Mouse (Mus musculus): Measurements from ENCODE around the gene Cic.
A peak's percentile ranks its signal among the peaks of the same experiment; 100 is the strongest.

The Cic gene

DNA sequence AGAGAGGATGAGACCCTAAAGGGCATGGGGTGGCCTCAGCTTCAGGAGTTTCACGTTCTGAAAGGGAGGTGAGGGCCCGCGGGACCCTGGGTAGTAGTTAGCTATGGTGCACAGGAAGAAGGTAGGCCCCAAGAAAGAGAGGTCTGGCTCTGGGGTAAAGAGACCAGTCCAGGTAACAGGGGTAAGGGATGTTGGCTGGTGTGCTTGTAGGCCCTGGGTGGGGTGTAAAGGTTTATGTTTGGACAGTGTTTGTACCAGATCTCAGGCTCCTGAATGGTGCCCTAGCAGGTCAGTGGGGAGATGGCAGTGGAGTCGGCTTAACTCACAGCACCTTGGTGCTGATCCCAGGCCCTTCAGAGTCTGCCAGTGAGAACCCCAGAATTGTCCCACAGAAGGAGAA, 1.5 kb downstream of the Cic start:
- no peak for DNase-seq (ENCODE audit: low spot score in 2 of 2)

DNA sequence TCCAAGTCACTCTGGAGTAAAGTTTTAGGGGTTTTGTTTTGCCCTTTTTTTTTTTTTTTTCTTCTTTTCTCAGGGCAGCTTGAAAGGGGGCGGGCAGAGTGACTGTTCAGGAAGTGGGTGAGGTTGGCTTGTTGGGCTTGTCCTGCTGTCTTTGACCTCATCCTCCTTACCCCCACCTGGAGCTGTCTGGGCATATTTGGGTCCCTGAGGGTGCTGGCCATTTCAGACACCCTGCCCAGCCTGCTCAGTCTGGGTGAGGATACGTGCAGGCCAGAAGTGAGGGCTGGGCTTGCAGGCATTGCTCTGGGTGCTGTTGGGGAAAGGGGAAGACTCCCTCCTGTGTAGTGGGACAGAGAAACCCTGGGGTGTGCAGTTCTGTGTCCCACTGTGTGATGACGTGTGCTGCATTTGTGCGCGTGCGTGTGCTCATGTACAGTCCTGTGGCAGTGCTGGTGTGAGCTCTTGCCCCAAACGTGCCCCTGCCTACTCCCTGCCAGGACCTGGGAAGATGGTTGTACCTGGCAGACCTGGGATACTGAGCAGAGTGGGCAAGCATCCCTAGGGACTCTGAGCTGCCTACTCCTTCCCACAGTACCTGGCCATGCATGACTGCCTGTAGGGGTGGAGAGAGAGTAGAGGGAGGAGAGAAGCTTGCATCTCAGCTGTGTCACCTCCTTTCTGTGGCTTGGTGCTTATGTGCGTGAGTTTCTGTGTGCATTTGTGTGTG, 2.2 kb downstream of the Cic start:
- no peak for DNase-seq (ENCODE audit: low spot score in 2 of 2)

DNA sequence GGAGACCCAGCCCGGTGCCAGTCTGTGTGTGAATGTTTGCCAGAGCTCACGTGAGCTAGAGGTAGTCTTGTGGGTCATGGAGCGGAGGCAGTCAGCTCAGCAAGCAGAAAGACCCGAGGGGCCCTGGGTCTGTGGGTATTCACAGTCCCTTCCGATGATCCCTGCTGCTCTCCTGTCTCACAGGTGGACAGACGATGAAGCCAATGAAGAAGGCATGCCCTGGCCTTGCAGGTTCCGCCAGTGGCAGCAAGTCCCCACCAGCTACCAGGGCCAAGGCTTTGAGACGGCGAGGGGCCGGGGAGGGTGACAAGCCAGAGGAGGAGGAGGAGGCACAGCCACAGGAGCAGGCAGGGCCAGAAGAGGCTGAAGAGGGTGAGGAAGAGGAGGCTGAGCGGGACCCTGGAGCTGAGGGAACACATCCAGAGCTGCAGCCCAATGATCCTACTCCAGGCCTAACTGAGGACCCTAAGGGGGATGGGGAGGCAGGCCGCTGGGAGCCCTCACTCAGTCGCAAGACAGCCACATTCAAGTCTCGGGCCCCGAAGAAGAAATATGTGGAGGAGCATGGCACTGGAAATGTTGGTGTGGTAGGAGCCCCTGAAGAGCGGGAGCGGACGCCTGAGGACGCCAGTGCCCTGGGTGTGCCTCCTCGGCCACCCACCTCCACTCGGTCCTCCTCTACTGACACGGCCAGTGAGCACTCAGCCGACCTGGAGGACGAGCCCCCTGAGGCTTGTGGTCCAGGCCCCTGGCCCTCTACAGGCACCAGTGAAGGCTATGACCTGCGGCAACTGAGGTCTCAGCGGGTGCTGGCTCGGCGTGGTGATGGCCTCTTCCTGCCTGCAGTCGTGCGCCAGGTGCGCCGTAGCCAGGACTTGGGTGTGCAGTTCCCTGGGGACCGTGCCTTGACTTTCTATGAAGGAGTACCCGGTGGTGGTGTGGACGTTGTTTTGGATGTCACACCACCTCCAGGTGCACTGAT, 3.4 kb downstream of the Cic start:
- DNase-seq (ENCODE audit: low spot score in 2 of 2) = no peak

DNA sequence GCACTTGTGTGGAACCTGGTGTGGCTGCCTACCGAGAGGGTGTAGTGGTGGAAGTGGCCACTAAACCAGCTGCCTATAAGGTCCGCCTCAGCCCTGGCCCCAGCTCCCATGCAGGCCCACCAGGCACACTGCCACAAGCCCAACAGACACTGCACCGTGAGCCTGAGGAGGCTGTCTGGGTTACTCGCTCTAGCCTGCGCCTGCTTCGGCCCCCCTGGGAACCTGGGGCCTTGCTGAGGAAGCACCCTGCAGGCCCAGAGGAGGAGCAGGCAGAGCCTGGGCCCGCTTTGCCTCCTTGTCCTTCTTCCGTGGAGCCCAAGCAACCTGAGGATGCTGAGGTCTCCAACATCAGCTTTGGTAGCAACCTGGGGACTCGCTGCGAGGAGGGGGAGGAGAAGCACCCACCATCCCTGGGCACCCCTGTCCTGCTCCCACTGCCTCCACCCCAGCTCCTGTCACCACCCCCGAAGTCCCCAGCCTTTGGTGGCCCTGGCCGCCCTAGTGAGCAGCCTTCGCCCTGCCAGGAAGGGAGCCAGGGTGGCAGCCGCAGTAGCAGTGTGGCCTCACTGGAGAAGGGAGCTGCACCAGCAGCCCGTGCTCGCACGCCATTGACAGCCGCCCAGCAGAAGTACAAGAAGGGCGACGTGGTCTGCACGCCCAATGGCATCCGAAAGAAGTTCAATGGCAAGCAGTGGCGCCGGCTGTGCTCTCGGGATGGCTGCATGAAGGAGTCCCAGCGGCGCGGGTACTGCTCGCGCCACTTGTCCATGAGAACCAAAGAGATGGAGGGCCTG, 4.3 kb downstream of the Cic start:
- DNase-seq (ENCODE audit: low spot score in 2 of 2) = no peak

DNA sequence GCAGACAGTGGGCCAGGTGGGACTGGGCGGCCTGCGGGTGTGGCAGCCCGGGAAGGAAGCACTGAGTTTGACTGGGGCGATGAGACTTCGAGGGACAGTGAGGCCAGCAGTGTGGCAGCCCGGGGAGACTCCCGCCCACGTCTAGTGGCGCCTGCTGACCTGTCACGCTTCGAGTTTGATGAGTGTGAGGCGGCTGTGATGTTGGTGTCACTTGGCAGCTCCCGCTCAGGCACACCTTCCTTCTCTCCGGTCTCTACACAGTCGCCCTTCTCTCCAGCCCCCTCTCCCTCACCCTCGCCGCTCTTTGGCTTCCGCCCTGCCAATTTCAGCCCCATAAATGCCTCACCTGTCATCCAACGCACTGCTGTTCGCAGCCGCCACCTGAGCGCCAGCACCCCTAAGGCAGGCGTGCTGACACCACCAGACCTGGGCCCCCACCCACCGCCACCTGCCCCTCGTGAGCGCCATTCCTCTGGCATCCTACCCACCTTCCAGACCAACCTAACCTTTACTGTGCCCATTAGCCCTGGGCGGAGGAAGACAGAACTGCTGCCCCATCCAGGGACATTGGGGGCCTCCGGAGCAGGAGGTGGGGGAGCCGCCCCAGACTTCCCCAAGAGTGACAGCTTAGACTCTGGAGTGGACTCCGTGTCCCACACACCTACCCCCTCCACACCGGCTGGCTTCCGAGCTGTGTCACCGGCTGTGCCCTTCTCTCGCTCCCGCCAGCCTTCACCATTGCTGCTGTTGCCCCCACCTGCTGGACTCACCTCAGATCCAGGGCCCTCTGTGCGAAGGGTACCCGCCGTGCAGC, 5.1 kb downstream of the Cic start:
- no peak for DNase-seq (ENCODE audit: low spot score in 2 of 2)

DNA sequence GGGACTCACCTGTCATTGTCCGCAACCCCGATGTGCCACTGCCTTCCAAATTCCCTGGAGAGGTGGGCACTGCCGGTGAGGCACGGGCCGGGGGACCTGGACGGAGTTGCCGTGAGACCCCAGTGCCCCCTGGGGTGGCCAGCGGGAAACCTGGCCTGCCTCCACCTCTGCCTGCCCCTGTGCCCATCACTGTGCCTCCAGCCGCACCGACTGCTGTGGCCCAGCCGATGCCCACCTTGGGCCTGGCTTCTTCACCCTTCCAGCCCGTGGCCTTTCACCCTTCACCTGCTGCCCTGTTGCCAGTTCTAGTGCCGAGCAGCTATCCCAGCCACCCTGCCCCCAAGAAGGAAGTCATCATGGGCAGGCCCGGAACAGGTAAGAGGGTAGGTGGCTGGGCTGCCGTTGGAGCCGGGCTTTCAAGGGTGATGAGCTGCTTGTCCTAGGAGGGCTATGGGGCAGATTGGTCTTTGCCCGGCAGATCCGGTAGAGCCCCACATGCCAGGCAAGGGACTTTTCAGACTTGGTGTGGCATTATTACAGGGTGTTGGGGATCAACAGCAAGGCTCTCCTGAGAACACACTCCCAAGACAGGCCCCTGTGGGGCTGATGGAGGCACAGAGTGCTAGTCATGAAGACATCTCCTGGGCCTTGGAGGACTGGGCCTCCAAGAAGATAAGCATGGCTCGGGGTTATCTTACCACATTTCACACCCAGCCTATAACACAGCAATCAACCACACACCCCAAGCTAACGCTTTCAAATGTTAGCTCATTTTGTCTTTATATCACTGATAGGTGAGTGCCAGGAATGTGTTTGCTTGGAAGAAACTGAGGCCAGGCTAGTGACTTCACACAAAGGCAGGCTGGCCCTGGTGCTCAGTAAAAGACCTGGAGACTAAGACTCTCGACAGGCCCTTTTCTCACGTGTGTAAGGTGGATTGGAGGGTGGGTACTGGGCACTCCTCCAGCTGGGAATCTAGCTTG, 6.0 kb downstream of the Cic start:
- DNase-seq (ENCODE audit: low spot score in 2 of 2) = no peak

DNA sequence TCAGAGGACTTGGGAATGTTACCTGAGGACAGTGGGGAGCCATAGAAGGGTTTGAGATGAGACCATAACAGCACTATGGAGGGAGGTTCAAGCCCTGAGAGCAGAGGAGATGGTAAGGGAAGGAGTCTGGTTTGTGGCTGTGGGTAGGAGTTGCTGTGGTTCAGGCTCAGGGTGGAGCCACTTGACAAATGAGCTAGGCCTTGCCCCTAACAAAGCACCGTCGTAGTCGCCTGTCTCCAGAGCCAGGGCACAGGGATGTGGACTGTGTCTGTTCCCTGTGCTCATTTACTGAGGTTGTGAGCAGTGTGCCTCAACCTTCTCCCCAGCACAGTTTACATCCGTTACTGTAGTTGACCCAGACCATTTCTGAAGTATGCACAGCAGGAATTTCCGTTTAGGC, 7.1 kb downstream of the Cic start:
- DNase-seq (ENCODE audit: low spot score in 2 of 2) = no peak

DNA sequence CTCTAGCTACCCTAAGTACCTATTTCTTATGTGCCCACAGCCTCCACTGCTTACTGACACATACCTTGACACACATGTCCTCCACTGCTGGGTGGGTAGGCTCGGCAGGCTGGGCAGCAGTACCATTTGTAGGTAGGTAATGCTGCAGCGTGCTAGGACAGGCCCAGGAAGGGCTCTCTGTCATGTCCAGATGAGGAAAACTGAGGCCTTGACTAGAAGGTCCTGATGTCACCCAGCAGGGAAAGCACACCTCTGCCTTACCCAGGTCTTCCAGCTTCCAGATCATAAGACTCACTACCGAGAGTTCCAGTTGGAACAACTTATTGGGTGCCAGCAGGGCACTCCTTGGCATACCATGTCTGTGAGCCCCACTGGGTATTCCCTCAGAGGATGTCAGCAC, 7.5 kb downstream of the Cic start:
- no peak for DNase-seq (ENCODE audit: low spot score in 2 of 2)

DNA sequence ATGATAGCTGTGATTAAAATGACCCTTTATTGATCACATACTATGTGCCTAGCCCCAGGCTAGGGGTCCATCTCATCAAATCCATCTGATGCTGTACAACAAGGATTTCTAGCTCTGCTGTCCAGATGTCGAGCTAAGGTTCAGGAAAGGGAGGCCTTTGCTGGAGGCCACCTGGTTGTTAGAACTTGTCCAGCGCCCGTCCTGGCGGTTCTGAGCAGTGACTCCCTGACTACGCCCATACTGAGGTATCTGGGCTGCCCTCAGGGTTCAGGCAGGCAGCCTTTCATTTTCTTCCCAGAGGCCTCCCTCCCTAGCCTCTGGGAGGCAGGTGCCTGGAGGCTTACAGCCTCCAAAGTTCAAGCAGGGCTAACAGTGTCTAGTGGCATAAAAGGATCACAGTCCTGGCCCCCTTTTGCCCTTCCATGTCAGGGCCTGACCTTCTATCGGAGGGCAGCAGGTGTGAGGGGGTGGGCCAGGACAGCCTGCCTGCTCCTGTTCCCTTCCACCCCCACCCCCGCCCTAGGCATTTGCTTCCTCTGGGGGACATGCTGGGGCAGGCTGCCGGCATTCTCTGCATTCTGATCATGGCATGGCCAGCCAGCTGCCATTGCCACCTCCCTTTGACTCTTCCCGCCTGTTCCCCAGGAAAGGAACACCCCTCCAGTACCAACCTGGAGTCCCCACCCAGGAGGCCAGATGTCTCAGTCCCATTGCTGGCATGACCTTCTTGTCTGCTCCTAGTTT, 8.2 kb downstream of the Cic start:
- DNase-seq (ENCODE audit: low spot score in 2 of 2) = no peak

DNA sequence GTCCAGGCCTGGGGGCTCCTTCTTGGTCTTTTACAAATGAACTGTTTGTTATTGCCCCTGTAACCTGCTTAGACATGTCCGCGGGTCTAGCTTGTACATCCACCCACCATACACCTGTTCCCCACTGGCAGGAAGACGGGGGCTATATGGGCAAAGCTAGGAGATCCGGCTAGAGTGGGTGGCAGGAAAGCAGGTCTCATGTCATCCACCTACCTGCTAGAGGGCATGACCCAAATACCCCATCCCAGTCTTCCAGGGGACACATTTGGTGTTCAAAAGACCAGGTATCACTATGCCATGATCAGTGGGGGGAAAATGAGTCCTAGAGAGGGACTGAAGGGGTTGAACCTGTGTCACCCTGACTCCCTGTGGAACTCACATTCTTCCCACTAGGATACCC, 9.9 kb downstream of the Cic start:
- DNase-seq (ENCODE audit: low spot score in 2 of 2) = no peak

DNA sequence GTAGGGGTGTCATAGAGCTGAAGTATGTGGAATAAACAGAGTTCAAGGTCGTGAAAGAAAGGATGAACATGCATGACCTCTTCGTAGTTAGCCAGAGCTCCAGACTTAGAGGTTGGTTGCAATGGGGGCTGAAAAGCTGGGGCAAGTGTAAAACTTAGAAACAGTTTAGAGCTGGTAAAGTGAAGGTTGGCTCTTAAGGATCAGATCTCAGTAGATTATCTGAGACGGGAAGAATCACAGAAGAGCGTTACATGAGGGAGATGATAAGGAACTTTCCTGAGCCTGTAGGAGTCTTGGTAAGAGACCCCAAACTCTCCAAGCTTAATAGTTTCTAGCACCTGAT, 10.5 kb downstream of the Cic start:
- DNase-seq (ENCODE audit: low spot score in 2 of 2) = no peak

DNA sequence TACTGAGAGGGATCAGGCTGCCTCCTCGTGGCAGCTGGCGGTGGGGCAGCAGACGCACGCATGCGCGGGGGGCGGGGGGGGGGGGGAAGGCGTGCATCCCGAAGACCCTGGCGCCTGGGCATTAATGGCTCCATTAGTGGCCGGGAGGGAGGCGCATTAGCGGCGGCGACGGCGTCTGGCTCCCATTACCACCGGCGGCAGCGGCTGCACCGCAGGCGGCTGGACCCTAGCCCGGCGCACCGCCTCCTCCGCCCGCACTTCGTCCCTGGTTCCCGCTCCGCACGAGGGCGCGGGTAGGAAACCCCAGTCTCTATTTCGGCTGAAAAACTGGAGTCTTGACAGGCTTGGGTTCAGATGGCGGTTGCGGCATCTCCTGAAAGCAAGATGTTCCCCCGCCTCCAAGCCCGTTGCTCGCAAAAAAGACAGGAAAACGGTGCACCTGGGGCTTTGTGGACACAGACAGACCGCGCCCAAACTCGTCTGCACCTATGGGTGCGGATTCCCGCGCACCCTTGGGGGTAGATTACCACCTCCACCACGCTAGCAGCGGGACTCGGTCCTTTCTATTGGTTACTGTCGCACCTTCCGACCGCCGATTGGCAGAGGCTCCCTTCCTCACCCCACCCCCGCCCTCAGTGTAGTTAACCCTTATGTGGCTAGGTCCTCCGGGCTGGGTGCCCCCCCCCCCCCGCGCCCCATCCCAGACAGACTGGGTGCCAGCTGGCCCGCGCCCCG, 11.0 kb downstream of the Cic start:
- DNase-seq (ENCODE audit: low spot score in 2 of 2) = peak; percentile 76 to 81

DNA sequence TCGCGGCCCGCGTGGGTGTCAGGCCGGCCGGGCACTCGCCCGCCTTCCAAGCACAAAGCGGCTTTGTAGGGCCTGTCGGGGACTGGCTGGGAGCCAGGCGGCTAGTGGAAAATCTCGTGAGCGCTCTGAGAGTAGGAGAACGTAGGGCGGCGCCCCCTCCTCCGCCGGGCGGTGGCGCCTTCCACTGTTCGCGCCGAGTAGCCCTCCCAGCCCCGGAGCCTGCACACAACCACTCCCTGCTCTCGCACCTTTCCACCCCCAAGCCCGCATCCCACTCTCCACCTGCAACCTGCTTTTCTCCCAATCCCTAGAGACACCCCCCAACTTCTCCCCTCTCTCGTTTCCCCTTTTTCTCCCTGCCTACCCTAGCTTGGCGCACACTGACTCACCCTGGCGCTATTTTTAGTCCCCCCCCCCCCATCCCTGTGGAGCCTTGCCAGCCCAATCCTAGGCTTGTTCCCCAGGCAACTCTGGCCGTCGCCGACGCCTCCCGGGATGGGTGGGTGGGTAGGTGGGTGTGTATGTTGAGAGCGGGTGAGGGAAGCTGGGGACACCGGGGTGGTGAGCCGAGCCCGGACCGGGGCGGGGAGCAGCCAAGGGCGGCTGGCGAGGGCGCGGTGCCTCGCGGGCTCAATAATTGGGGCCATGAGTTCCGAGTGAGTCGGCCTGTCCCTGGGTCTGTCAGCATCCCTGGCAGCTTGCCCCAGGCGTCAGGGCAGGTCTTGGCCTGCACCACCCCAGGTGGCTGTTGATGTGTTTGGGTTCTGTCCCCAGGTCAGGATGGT, 11.8 kb downstream of the Cic start:
- peak; percentile 83 to 85 for DNase-seq (ENCODE audit: low spot score in 2 of 2)

DNA sequence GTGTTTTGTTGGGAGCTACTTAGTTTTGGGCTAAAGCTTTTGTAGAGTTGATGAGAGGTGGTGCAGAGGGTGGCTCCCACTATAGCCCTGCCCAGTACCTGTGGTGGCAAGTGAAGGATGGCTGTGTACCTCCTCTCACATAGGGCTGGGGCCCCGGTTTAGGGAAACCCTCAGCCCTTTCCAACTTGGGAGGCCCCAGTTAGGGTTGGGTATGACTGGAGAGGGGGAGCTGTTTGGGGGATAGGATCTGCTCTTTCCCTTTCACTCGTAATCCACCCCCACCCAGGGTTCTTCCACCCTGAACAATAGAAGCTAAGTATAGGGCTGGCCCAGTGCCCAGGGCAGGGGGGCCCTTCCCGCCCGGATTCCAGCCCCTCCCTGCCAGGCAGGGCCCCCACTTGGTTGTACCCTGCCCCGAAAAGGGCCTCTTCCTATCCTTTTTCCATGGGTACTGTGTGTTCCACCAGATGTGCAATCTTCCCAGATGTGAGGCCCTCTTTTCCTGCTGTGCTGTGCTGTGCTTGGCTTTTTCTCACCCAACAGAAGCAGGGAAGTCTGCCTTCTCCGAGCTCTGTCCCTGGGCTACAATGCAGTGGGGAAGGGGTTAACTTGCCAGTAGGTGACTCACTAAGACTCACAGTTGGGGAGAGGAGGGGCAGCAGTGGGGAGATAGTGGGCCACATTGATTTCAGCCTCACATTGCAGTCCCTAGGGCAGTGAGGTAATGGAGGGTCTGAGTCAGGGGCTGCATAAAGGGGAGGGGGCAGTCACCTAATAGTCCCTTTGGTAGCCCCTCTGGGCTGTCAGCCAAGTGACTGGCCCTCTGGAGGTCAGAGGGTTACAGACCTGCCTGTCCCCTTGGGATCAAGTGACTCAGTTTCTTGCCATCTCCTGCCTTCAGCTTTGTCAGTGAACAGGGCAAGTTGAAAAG, 12.6 kb downstream of the Cic start:
- DNase-seq (ENCODE audit: low spot score in 2 of 2) = no peak

DNA sequence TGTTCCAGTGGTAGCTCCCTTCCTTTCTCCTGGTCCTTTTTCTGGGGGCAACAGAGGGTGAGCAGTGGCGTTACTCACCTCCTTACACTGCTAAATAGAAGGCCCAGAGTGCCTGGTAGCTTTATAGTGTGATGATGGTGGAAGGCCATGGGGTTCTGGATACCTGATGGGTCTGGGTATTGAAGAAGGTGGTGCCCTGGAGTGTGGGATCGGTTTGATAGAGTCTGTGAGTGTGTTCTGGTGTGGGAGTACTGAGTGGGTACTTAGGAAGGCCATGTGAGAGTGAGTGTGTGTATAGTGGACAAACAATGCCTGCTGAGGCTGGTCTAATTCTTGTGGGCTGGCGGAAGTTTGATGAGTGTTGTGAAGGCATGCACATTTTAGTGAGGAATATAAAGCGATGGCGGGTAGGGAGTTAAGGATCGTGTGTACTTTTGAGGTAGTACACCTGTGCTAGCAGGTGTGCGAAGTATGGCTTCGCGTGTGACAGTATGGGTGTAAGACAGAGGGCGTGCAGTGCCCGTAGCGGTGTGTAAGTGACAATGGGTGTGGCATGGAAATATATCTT, 13.7 kb downstream of the Cic start:
- DNase-seq (ENCODE audit: low spot score in 2 of 2) = no peak
